Mouse (Mus musculus) gastrocnemius, postnatal 4 days (tissue): Measurements from ENCODE around the gene Zfp42. TPM values are rescaled to one million over a fixed set of nuclear protein-coding genes. Genes with fewer than 3 reads are reported as not detected.
"Not testable (repeated sequence)": the region's sequence is repeated elsewhere in the genome, so short reads cannot be mapped to it uniquely, and the experiment has no call there.

Source experiments
- DNase-seq, 2 experiments: peaks; one replicate each; pipeline ENCODE4 v3.0.0; 2021 to 2022; ENCODE audit warnings: low spot score in 2 of 2, mixed read lengths in 2 of 2
- long read RNA-seq, 2 experiments: library from polyadenylated mRNA; stranded (forward); transcript quantifications; one replicate each; pipeline ENCODE4 v2.0.0; 2021
- total RNA-seq, 2 experiments: library from RNA; stranded (reverse); gene quantifications; 2 replicates each; pipeline ENCODE4 v1.2.3; 2021

The Zfp42 gene
- not detected for total RNA-seq
- long read RNA-seq, experiment 1 = 0 reads
- long read RNA-seq, experiment 2 = 0 reads

- DNase-seq = no peak
These were observed at the start of gene Zfp42 for GRCm38 (mm10) chr8:43306896-43307295. Gene Zfp42 (minus strand): TSS chr8:43306980.

- no peak for DNase-seq
These were observed 49.4 kb upstream of the Zfp42 start for GRCm38 (mm10) chr8:43356069-43356770.

GRCm38 (mm10) chr8:43352241-43352640 is 45.5 kb upstream of the Zfp42 start:
- not testable (repeated sequence) for DNase-seq

GRCm38 (mm10) chr8:43338555-43338954 is 31.8 kb upstream of the Zfp42 start:
- no peak for DNase-seq

GRCm38 (mm10) chr8:43333465-43333864 is 26.7 kb upstream of the Zfp42 start:
- no peak for DNase-seq

GRCm38 (mm10) chr8:43331657-43332056 is 24.9 kb upstream of the Zfp42 start:
- DNase-seq = no peak

GRCm38 (mm10) chr8:43329913-43330705 is 23.3 kb upstream of the Zfp42 start:
- no peak for DNase-seq

- no peak for DNase-seq
These were observed 21.9 kb upstream of the Zfp42 start for GRCm38 (mm10) chr8:43328666-43329065.

- DNase-seq = no peak
These were observed 14.0 kb upstream of the Zfp42 start for GRCm38 (mm10) chr8:43320771-43321170.

GRCm38 (mm10) chr8:43308213-43308612 is 1.4 kb upstream of the Zfp42 start:
- DNase-seq = no peak

- DNase-seq = no peak
These were observed 1.1 kb downstream of the Zfp42 start for GRCm38 (mm10) chr8:43305676-43306075.

- no peak for DNase-seq
These were observed 7.0 kb downstream of the Zfp42 start for GRCm38 (mm10) chr8:43299796-43300195.

GRCm38 (mm10) chr8:43295826-43296225 is 11.0 kb downstream of the Zfp42 start:
- no peak for DNase-seq

GRCm38 (mm10) chr8:43294191-43294590 is 12.6 kb downstream of the Zfp42 start:
- DNase-seq = no peak

GRCm38 (mm10) chr8:43290424-43291111 is 16.2 kb downstream of the Zfp42 start:
- no peak for DNase-seq

- DNase-seq = no peak
These were observed 17.0 kb downstream of the Zfp42 start for GRCm38 (mm10) chr8:43289781-43290180.

- DNase-seq = no peak
These were observed 17.9 kb downstream of the Zfp42 start for GRCm38 (mm10) chr8:43288840-43289239.

- DNase-seq = no peak
These were observed 19.3 kb downstream of the Zfp42 start for GRCm38 (mm10) chr8:43287456-43287855.

- DNase-seq = no peak
These were observed 23.5 kb downstream of the Zfp42 start for GRCm38 (mm10) chr8:43283231-43283630.

GRCm38 (mm10) chr8:43278397-43278796 is 28.4 kb downstream of the Zfp42 start:
- DNase-seq = no peak

- no peak for DNase-seq
These were observed 45.8 kb downstream of the Zfp42 start for GRCm38 (mm10) chr8:43260961-43261360.

- DNase-seq = no peak
These were observed 48.9 kb downstream of the Zfp42 start for GRCm38 (mm10) chr8:43257886-43258285.
